Mouse (Mus musculus): ENCODE results near the gene Arl3. TPM values are rescaled to one million over a fixed set of nuclear protein-coding genes. Genes with fewer than 3 reads are reported as not detected.

Arl3 gene
- total and polyA plus RNA-seq, 2 experiments from 2014 or later, result 37.2 to 80.6 TPM

GRCm38 (mm10) chr19:46619518-46619917, 46.5 kb upstream of the Arl3 start:
- Histone ChIP-seq H3K9me3 (replicated peaks; ENCODE audit: control insufficient read depth, low read length) (no peaks in the 10 kb centered on the region), H3K36me3 (replicated peaks; ENCODE audit: control insufficient read depth, insufficient read depth, low read length) (no peaks in the 10 kb centered on the region), H3K4me2 (ENCODE audit: low read depth, low read length) (peak overlapping the region; percentile 16; the same call in 1 of the 2 replicates), H3K27me3 (ENCODE audit: control insufficient read depth, insufficient read depth, low read length) (no peaks in the 10 kb centered on the region), H3K4me3 (ENCODE audit: low read depth, low read length) (no peak overlapping the region), H3K4me1 (ENCODE audit: control insufficient read depth, insufficient read depth) (peaks cover 72% of the 10 kb centered on the region), H3K27ac (ENCODE audit: low read depth) (peak overlapping the region; percentile 74), H3K9ac (replicated peaks; ENCODE audit: low read depth, low read length) (0 out of 2 replicates have a peak overlapping the region, but pooled peaks have one; percentile 13)
- DNase-seq (ENCODE audit: low spot score) (no peak), ATAC-seq (ENCODE audit: insufficient read depth, low read depth) (no peak)
- TF ChIP-seq EP300 (IDR thresholded peaks at IDR 0.05; ENCODE audit: low read depth) (no peak), CTCF (IDR thresholded peaks at IDR 0.05; ENCODE audit: low read depth) (no peak)
- 61% methylated on average over 6 of the region's 6 CpGs for WGBS

GRCm38 (mm10) chr19:46619001-46619400, 46.0 kb upstream of the Arl3 start:
- peak; percentile 83 for DNase-seq (ENCODE audit: low spot score)
- Histone ChIP-seq H3K4me2 (ENCODE audit: low read depth, low read length) (peak overlapping the region; percentile 16), H3K4me1 (ENCODE audit: control insufficient read depth, insufficient read depth) (peaks cover 68% of the 10 kb centered on the region), H3K9me3 (replicated peaks; ENCODE audit: control insufficient read depth, low read length) (no peaks in the 10 kb centered on the region), H3K36me3 (replicated peaks; ENCODE audit: control insufficient read depth, insufficient read depth, low read length) (no peaks in the 10 kb centered on the region), H3K27me3 (ENCODE audit: control insufficient read depth, insufficient read depth, low read length) (no peaks in the 10 kb centered on the region), H3K4me3 (ENCODE audit: low read depth, low read length) (no peak overlapping the region), H3K27ac (ENCODE audit: low read depth) (peak overlapping the region; percentile 74), H3K9ac (replicated peaks; ENCODE audit: low read depth, low read length) (peak overlapping the region; percentile 13; the same call in 1 of the 2 replicates)
- 14% methylated on average over 19 of the region's 19 CpGs for WGBS
- ATAC-seq (ENCODE audit: insufficient read depth, low read depth), result peak; percentile 43; the same call in 1 of the 2 replicates
- TF ChIP-seq CTCF (IDR thresholded peaks at IDR 0.05; ENCODE audit: low read depth) (no peak), EP300 (IDR thresholded peaks at IDR 0.05; ENCODE audit: low read depth) (no peak)

DNA sequence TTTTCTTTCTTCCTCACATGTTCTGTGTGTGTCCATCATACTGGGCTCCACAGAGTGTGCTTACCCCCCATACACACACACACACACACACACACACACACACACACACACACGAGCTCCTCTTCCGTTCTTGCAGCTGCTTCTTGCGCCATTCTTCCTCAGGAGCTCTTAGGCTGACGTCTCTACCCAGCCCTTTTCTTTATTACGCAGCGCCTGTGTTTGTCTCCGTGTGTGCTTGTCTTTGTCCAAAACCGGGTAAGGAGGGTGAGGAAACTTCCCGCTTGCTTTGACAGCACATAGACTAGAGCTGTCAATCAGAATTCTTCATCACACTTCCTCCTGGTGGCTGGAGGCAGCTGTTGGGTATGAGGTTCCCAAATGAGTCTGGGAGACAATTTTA, 45.3 kb upstream of the Arl3 start:
- no peaks in the 10 kb centered on the region for H3K27me3 ChIP-seq (ENCODE audit: control insufficient read depth, insufficient read depth, low read length)
- DNase-seq (ENCODE audit: low spot score) (no peak), ATAC-seq (ENCODE audit: insufficient read depth, low read depth) (no peak)
- peaks cover 68% of the 10 kb centered on the region for H3K4me1 ChIP-seq (ENCODE audit: control insufficient read depth, insufficient read depth)
- H3K27ac ChIP-seq (ENCODE audit: low read depth), result 0 out of 2 replicates have a peak overlapping the region, but pooled peaks have one; percentile 74
- no peak overlapping the region for H3K9ac ChIP-seq (replicated peaks; ENCODE audit: low read depth, low read length)
- no peak for TF ChIP-seq CTCF (IDR thresholded peaks at IDR 0.05; ENCODE audit: low read depth)
- whole genome bisulfite sequencing, result 67% methylated on average over 9 of the region's 9 CpGs
- no peaks in the 10 kb centered on the region for H3K9me3 ChIP-seq (replicated peaks; ENCODE audit: control insufficient read depth, low read length)
- H3K4me3 ChIP-seq (ENCODE audit: low read depth, low read length), result no peak overlapping the region
- H3K4me2 ChIP-seq (ENCODE audit: low read depth, low read length), result 0 out of 2 replicates have a peak overlapping the region, but pooled peaks have one; percentile 16
- H3K36me3 ChIP-seq (replicated peaks; ENCODE audit: control insufficient read depth, insufficient read depth, low read length), result peaks cover 4% of the 10 kb centered on the region; the same call in 1 of the 2 replicates

- H3K27me3 ChIP-seq (ENCODE audit: control insufficient read depth, insufficient read depth, low read length), result no peaks in the 10 kb centered on the region
- DNase-seq (ENCODE audit: low spot score) (no peak), ATAC-seq (ENCODE audit: insufficient read depth, low read depth) (no peak)
- H3K4me3 ChIP-seq (ENCODE audit: low read depth, low read length), result no peak overlapping the region
- no peak overlapping the region for H3K4me2 ChIP-seq (ENCODE audit: low read depth, low read length)
- H3K9me3 ChIP-seq (replicated peaks; ENCODE audit: control insufficient read depth, low read length), result no peaks in the 10 kb centered on the region
- H3K4me1 ChIP-seq (ENCODE audit: control insufficient read depth, insufficient read depth), result peaks cover 62% of the 10 kb centered on the region
- no peak for TF ChIP-seq EP300 (IDR thresholded peaks at IDR 0.05; ENCODE audit: low read depth)
- no peak for TF ChIP-seq CTCF (IDR thresholded peaks at IDR 0.05; ENCODE audit: low read depth)
- peaks cover 5% of the 10 kb centered on the region; the same call in 1 of the 2 replicates for H3K36me3 ChIP-seq (replicated peaks; ENCODE audit: control insufficient read depth, insufficient read depth, low read length)
- H3K9ac ChIP-seq (replicated peaks; ENCODE audit: low read depth, low read length), result no peak overlapping the region
- 66% methylated on average over 8 of the region's 8 CpGs for WGBS
- H3K27ac ChIP-seq (ENCODE audit: low read depth), result 0 out of 2 replicates have a peak overlapping the region, but pooled peaks have one; percentile 1
These were observed 44.4 kb upstream of the Arl3 start for GRCm38 (mm10) chr19:46617361-46617760.

DNA sequence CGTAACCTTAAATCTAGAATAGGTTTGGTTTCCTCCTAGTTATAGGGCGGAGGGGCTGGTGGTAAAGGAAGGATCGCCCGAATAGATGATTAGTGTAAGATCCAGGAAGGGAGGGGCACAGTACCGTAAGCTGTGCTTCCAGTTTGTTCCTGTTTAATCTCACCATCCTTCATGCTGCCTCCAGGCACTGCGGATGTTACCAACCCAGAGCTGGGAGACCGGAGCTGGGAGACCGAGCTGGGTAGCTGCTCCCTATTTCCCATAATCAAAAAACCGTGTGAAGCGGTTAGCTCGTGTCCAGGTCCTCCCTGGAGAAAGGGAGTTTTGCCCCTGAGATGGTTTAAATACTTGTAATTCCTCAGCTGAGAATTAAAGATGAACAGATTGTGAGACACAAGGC, 43.4 kb upstream of the Arl3 start:
- Histone ChIP-seq H3K4me3 (ENCODE audit: low read depth, low read length) (no peak overlapping the region), H3K4me1 (ENCODE audit: control insufficient read depth, insufficient read depth) (peaks cover 52% of the 10 kb centered on the region), H3K36me3 (replicated peaks; ENCODE audit: control insufficient read depth, insufficient read depth, low read length) (peaks cover 5% of the 10 kb centered on the region; the same call in 1 of the 2 replicates), H3K9ac (replicated peaks; ENCODE audit: low read depth, low read length) (no peak overlapping the region), H3K27ac (ENCODE audit: low read depth) (no peak overlapping the region), H3K4me2 (ENCODE audit: low read depth, low read length) (no peak overlapping the region), H3K27me3 (ENCODE audit: control insufficient read depth, insufficient read depth, low read length) (no peaks in the 10 kb centered on the region), H3K9me3 (replicated peaks; ENCODE audit: control insufficient read depth, low read length) (no peaks in the 10 kb centered on the region)
- TF ChIP-seq CTCF (IDR thresholded peaks at IDR 0.05; ENCODE audit: low read depth) (no peak), EP300 (IDR thresholded peaks at IDR 0.05; ENCODE audit: low read depth) (no peak)
- ATAC-seq (ENCODE audit: insufficient read depth, low read depth), result no peak
- DNase-seq (ENCODE audit: low spot score), result no peak
- WGBS, result 71% methylated on average over 11 of the region's 11 CpGs

- Histone ChIP-seq H3K27ac (ENCODE audit: low read depth) (no peak overlapping the region), H3K4me3 (ENCODE audit: low read depth, low read length) (no peak overlapping the region), H3K27me3 (ENCODE audit: control insufficient read depth, insufficient read depth, low read length) (no peaks in the 10 kb centered on the region), H3K36me3 (replicated peaks; ENCODE audit: control insufficient read depth, insufficient read depth, low read length) (peaks cover 27% of the 10 kb centered on the region; the same call in 1 of the 2 replicates), H3K9ac (replicated peaks; ENCODE audit: low read depth, low read length) (no peak overlapping the region), H3K4me2 (ENCODE audit: low read depth, low read length) (no peak overlapping the region), H3K9me3 (replicated peaks; ENCODE audit: control insufficient read depth, low read length) (no peaks in the 10 kb centered on the region), H3K4me1 (ENCODE audit: control insufficient read depth, insufficient read depth) (peaks cover 6% of the 10 kb centered on the region; the same call in 1 of the 2 replicates)
- DNase-seq (ENCODE audit: low spot score), result no peak
- TF ChIP-seq CTCF (IDR thresholded peaks at IDR 0.05; ENCODE audit: low read depth) (no peak), EP300 (IDR thresholded peaks at IDR 0.05; ENCODE audit: low read depth) (no peak)
- 94% methylated on average over 7 of the region's 7 CpGs for WGBS
- no peak for ATAC-seq (ENCODE audit: insufficient read depth, low read depth)
These were observed 35.2 kb upstream of the Arl3 start for GRCm38 (mm10) chr19:46608158-46608557.

All from heart, postnatal 0 days (tissue).